Mouse (Mus musculus): ENCODE data around the gene Ndufa3. TPM values are rescaled to one million over a fixed set of nuclear protein-coding genes. Genes with fewer than 3 reads are reported as not detected.

Ndufa3 gene
- polyA plus RNA-seq, 1 experiment, result 198 TPM

DNA sequence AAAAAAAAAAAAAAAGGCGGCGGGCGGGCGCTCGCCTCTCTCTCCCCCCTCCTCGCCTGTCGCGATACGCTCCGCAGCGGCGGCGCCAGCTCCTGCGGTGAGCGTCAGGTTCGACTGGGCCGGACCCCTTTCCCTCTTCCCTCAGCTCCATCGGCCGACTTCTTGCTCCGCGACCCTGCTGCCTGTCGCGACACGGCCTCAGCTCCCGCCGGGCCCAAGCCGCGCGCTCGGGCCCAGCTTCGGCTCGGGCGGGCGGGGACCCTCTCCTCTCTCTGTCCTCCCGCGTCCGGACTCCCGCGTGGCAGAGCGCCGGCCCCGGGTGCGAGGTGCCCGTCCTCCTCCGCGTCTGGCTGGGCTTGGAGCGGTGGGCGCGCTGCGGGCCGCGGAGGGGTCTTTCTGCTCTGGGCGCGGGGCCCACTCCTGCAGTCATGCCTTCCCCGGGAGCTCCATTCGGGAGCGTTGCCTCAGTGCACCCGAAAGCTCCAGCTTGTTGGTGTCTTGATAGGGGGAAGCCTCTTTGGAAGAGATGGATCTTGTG is 28.4 kb downstream of the Ndufa3 start:
- TF ChIP-seq CTCF (IDR thresholded peaks at IDR 0.05; ENCODE audit: borderline replicate concordance, extremely low read depth, insufficient read depth, insufficient read length) (no peak), POLR2A (IDR thresholded peaks at IDR 0.05; ENCODE audit: borderline replicate concordance, extremely low read depth, insufficient read depth, insufficient read length, poor library complexity, severe bottlenecking) (no peak)

DNA sequence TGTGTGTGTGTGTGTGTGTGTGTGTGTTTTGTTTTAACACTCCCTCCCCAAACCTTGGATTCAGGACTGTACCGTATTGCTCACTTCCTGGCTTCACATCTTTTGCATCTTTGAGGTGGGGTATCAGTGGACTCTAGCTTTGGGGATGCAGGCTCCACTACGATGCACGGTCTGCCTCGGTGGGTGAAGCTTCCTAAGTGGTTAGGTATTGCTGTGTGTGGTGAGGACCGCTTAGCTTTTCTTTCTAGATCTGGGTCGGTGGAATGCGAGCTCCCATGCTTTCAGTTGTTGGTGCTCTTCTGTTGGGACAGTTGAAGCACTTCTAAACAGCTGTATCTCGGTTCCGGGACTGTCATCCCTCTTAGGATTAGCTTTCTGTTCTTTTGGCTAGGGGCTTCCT is 29.0 kb downstream of the Ndufa3 start:
- TF ChIP-seq POLR2A (IDR thresholded peaks at IDR 0.05; ENCODE audit: borderline replicate concordance, extremely low read depth, insufficient read depth, insufficient read length, poor library complexity, severe bottlenecking) (no peak), CTCF (IDR thresholded peaks at IDR 0.05; ENCODE audit: borderline replicate concordance, extremely low read depth, insufficient read depth, insufficient read length) (no peak)
- no peak for DNase-seq (ENCODE audit: low read depth)

More for the DNA sequence above, 28.4 kb downstream of the Ndufa3 start:
- DNase-seq (ENCODE audit: low read depth), result no peak

DNA sequence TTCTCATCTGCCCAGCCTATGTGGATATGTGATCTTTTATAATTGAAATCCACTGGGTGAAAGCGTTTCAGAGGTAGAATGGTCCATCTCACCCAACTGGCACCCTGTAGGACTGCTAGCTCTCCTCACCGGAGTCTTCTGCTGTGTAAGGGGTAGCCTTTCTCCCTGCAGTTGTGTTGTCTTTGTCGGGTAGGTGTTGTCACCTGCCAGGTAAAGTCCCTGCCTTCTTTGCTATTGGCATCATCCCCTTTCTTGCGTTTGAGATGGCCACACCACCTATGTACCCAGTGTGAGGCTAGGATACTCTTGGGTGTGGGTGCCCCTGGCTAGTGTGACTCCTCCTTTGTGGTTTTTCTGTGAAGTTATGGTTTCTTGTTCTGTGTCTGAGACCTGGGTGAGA is 29.5 kb downstream of the Ndufa3 start:
- no peak for DNase-seq (ENCODE audit: low read depth)

DNA sequence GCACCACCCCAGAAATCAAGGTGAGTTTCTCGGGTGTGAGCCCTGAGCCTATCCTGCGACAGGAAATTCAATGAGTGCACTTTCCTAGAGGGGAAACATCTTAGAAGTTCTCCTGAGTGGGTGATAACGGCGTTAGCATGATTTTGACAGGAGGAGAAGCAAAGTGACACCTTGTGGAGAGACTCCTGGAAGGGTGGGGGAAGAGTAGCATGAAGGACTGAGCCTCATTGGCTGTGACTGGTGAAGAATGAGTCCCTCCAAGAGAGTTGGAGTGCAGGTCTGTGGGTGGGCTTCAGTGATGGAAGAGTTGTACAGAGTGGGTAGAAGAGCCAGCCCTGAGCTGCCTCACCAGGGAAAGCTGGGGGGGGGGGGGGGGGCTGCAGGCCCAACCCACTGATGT is 39.8 kb downstream of the Ndufa3 start:
- TF ChIP-seq CTCF (IDR thresholded peaks at IDR 0.05; ENCODE audit: borderline replicate concordance, extremely low read depth, insufficient read depth, insufficient read length), result no peak
- no peak for TF ChIP-seq POLR2A (IDR thresholded peaks at IDR 0.05; ENCODE audit: borderline replicate concordance, extremely low read depth, insufficient read depth, insufficient read length, poor library complexity, severe bottlenecking)
- DNase-seq (ENCODE audit: low read depth), result no peak

More for the DNA sequence above, 29.5 kb downstream of the Ndufa3 start:
- no peak for TF ChIP-seq CTCF (IDR thresholded peaks at IDR 0.05; ENCODE audit: borderline replicate concordance, extremely low read depth, insufficient read depth, insufficient read length)
- TF ChIP-seq POLR2A (IDR thresholded peaks at IDR 0.05; ENCODE audit: borderline replicate concordance, extremely low read depth, insufficient read depth, insufficient read length, poor library complexity, severe bottlenecking), result no peak

DNA sequence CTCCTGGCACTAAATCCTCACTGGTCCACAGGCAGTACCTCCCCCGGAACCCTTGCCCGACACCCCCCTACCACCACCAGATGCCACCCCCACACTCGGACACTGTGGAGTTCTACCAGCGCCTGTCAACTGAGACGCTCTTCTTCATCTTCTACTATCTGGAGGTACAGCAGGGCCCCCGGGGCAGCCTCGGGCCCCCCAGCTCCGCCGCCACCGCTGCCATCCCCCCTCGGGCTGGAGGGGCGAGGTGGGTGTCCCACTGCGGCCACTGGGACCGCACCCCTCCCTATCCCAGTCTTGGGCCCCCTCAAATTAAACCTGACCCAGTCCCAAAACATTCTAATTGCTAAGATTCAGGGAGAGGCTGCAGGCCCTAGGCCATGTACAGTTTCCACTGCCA is 41.4 kb downstream of the Ndufa3 start:
- DNase-seq (ENCODE audit: low read depth), result no peak
- no peak for TF ChIP-seq CTCF (IDR thresholded peaks at IDR 0.05; ENCODE audit: borderline replicate concordance, extremely low read depth, insufficient read depth, insufficient read length)
- TF ChIP-seq POLR2A (IDR thresholded peaks at IDR 0.05; ENCODE audit: borderline replicate concordance, extremely low read depth, insufficient read depth, insufficient read length, poor library complexity, severe bottlenecking), result no peak

DNA sequence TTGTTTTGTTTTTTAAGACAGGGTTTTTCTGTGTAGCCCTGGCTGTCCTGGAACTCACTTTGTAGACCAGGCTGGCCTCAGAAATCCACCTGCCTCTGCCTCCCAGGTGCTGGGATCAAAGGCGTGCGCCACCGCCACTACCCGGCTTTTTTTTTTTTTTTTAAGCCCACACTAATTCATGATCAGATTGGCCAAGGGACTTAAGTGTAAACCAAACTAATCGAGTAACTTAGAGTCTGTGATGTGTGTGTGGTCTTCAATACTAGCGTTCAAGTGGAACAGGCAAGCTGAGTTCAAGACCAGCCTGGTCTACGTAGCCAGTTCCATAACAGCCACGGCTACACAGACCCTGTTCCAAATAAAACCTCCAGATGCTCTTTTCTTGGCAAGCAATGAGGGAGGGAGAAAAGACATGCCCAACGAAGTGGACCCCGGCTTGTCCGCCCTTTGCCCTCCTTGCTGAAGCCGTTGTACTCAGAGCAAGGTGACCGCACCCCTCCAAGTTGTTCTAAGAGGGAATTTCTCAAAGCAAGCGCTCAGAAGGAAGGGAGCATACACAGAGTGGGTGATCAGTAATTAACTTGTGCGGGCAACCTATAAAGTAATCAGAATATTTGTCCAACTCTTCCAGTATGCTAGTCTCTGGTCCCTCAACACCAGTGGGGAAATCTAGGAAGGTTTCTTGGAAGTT is 47.5 kb downstream of the Ndufa3 start:
- TF ChIP-seq CTCF (IDR thresholded peaks at IDR 0.05; ENCODE audit: borderline replicate concordance, extremely low read depth, insufficient read depth, insufficient read length), result no peak
- TF ChIP-seq POLR2A (IDR thresholded peaks at IDR 0.05; ENCODE audit: borderline replicate concordance, extremely low read depth, insufficient read depth, insufficient read length, poor library complexity, severe bottlenecking), result no peak
- DNase-seq (ENCODE audit: low read depth), result peak; percentile 44

DNA sequence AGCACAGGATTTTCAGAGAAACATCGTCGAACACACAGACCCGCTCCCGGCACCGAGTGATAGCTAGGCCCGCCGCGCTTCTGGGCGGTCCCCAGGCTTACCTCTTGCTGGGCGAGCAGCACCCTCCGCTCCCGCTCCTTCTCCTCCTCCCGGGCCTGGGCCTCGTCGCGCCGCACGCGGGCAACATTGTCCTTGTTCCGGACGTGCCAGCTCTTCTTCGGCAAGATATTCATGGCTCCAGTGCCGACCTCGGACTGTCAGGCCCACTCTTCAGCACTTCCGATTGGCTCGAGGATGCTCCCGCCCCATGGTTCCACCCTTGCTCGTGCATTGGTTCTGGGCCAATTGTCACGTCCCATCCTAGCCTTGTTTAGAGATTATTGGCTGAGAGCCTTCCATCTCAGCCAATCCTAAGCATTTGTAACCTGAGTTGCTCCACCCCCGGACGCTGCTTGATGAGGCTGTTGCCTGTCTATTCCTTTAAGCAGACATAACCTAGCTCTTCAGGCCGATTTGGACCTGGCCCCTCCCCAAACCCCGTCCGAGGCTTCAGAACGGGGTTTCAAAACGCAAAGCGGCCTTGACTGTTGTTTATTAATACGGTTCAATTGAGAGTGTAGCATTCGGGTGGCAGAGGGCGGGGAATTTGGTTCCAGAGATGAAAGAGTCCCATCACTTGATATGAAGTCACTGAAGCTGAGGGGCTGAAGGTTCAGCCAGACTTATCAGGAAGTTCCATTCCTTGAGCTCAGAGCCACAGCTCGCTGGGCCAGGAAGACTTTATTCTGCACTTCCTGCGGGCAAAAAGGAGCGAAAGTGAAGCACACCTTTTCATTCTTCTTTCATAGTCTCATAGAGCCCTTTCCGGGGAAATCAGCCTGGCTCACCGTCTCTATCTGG is 48.3 kb downstream of the Ndufa3 start, which contains the start of gene Leng1:
Leng1 (minus strand) TSS at position 626 of the 900 bp plus-strand sequence.
- DNase-seq (ENCODE audit: low read depth), result peak; percentile 99
- no peak for TF ChIP-seq CTCF (IDR thresholded peaks at IDR 0.05; ENCODE audit: borderline replicate concordance, extremely low read depth, insufficient read depth, insufficient read length)
- peak; percentile 48; the same call in 1 of the 2 replicates for TF ChIP-seq POLR2A (IDR thresholded peaks at IDR 0.05; ENCODE audit: borderline replicate concordance, extremely low read depth, insufficient read depth, insufficient read length, poor library complexity, severe bottlenecking)

DNA sequence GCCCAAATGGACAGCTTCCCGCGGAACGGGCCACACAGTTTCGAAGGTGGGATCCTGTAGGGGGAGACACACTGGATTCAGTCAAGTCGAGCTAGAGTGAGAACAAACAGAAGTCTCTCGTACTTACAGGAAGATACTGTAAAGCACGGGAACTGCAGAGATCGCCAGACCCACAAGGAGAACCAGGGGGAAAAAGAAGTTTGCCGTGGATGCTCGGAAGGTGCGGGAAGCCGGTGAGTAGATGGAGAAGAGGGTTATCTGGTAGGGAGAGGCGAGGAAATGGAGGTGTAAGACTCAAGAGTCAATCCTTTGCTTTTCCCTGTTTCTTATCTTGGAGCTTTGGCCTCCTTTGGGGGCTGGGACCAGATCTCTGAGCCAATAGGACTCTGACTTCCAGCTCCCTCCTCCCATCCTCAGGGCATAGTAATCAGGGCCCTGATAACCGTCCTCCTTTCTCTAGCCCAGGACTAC is 49.8 kb downstream of the Ndufa3 start:
- TF ChIP-seq CTCF (IDR thresholded peaks at IDR 0.05; ENCODE audit: borderline replicate concordance, extremely low read depth, insufficient read depth, insufficient read length) (peak; percentile 5; the same call in 1 of the 2 replicates), POLR2A (IDR thresholded peaks at IDR 0.05; ENCODE audit: borderline replicate concordance, extremely low read depth, insufficient read depth, insufficient read length, poor library complexity, severe bottlenecking) (no peak)
- DNase-seq (ENCODE audit: low read depth), result no peak

Other genes starting within 250 kb of the Ndufa3 start
- gene Cacng8, start 226.7 kb upstream of the Ndufa3 start, polyA plus RNA-seq (2012; rRNA removed), result 22.4 and 26.3 TPM in 2 replicates
- 0.16 and 0.18 TPM in 2 replicates for gene Cacng6, start 193.2 kb upstream of the Ndufa3 start, polyA plus RNA-seq (2012; rRNA removed)
- 0.10 TPM in 1 of 2 replicates, not detected in the other for gene Tarm1, start 114.7 kb upstream of the Ndufa3 start, polyA plus RNA-seq (2012; rRNA removed)
- 1.7 and 1.8 TPM in 2 replicates for gene Oscar, start 1.2 kb upstream of the Ndufa3 start, polyA plus RNA-seq (2012; rRNA removed)
- 26.1 and 27.6 TPM in 2 replicates for gene Tfpt, start 12.6 kb downstream of the Ndufa3 start, polyA plus RNA-seq (2012; rRNA removed)
- 68.2 and 70.7 TPM in 2 replicates for gene Prpf31, start 12.6 kb downstream of the Ndufa3 start, polyA plus RNA-seq (2012; rRNA removed)
- gene Cnot3, start 27.9 kb downstream of the Ndufa3 start, polyA plus RNA-seq (2012; rRNA removed), result 64.9 and 80.1 TPM in 2 replicates
- 6.6 and 8.6 TPM in 2 replicates for gene Leng1, start 48.5 kb downstream of the Ndufa3 start, polyA plus RNA-seq (2012; rRNA removed)
- 13.7 and 14.1 TPM in 2 replicates for gene Tmc4, start 60.2 kb downstream of the Ndufa3 start, polyA plus RNA-seq (2012; rRNA removed)
- 190 and 235 TPM in 2 replicates for gene Tsen34, start 75.5 kb downstream of the Ndufa3 start, polyA plus RNA-seq (2012; rRNA removed)
- gene Mboat7, start 76.2 kb downstream of the Ndufa3 start, polyA plus RNA-seq (2012; rRNA removed), result 78.7 and 103 TPM in 2 replicates
- 2,419 and 2,655 TPM in 2 replicates for gene Rps9, start 86.6 kb downstream of the Ndufa3 start, polyA plus RNA-seq (2012; rRNA removed)
- gene Pirb, start 103.0 kb downstream of the Ndufa3 start, polyA plus RNA-seq (2012; rRNA removed), result 0.18 and 0.34 TPM in 2 replicates
- gene Gm15448, start 208.3 kb downstream of the Ndufa3 start, polyA plus RNA-seq (2012; rRNA removed), result 0.03 TPM in 1 of 2 replicates, not detected in the other
- not detected in 2 replicates for gene Pira2, start 227.7 kb downstream of the Ndufa3 start, polyA plus RNA-seq (2012; rRNA removed)

All from brain, embryonic 14.5 days (tissue).